Mouse (Mus musculus): ENCODE measurements around the gene Wdr18.

Wdr18 gene

GRCm38 (mm10) chr10:80001945-80002344 lies 42.0 kb downstream of the Wdr18 start:
- no peak for DNase-seq

GRCm38 (mm10) chr10:80002829-80003228 lies 42.9 kb downstream of the Wdr18 start:
- no peak for DNase-seq

- no peak for DNase-seq
Measured at GRCm38 (mm10) chr10:80003374-80004232, 43.7 kb downstream of the Wdr18 start.

GRCm38 (mm10) chr10:80004233-80004705 lies 44.3 kb downstream of the Wdr18 start:
- DNase-seq, result no peak

- DNase-seq, result no peak
Measured at GRCm38 (mm10) chr10:80011740-80012139, 51.8 kb downstream of the Wdr18 start.

- DNase-seq, result no peak
Measured at GRCm38 (mm10) chr10:80013609-80014008, 53.7 kb downstream of the Wdr18 start.

- no peak for DNase-seq
Measured at GRCm38 (mm10) chr10:80014484-80015290, 54.7 kb downstream of the Wdr18 start.

- no peak for DNase-seq
Measured at GRCm38 (mm10) chr10:80015583-80015982, 55.6 kb downstream of the Wdr18 start.

- no peak for DNase-seq
Measured at GRCm38 (mm10) chr10:80016511-80016910, 56.6 kb downstream of the Wdr18 start, which contains the start of gene Arhgap45. Gene Arhgap45 (plus strand): TSS chr10:80016653.

GRCm38 (mm10) chr10:80016931-80017330 lies 57.0 kb downstream of the Wdr18 start:
- DNase-seq, result no peak

GRCm38 (mm10) chr10:80017361-80017760 lies 57.4 kb downstream of the Wdr18 start:
- DNase-seq, result no peak

- DNase-seq, result no peak
Measured at GRCm38 (mm10) chr10:80017771-80018170, 57.8 kb downstream of the Wdr18 start.

- DNase-seq, result no peak
Measured at GRCm38 (mm10) chr10:80018739-80019297, 58.9 kb downstream of the Wdr18 start.

- DNase-seq, result no peak
Measured at GRCm38 (mm10) chr10:80019471-80020131, 59.6 kb downstream of the Wdr18 start.

Data from cerebellum, adult 11-12 months (tissue).